Mouse (Mus musculus): ENCODE results near the gene Celf5. TPM values are rescaled to one million over a fixed set of nuclear protein-coding genes. Genes with fewer than 3 reads are reported as not detected.

Celf5 gene
- polyA plus RNA-seq, 1 experiment from 2014 or later = 79.4 TPM

DNA sequence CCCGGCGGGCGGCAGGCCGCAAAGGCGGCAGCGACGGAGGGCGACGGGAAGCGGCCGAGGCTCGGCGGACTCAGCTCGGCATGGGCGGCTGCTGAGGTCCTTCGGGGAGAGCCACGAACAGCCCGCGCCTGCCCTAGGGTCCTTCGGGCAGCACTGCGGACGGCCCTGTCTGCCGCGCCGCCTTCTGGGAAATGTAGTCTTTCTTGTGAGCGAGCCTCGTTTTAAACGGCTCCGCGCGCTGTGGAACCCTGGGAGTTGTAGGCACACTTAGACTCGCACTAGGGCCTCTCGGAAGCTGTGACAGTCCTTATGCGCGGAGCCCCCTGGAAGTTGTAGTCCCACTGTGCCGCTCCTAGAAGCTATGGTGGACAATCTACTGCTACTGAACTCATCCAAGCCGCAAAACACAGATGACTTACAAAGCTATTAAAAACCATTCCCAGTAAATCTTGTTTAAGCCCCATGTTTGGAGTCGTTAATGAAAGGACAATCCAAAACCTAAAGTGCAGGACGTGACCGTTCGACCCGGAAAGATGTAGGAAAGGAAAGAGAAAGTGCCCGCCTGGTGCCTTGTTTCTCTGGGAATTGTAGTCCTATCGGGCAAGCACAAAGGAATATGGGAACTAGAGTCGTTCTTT, 13.9 kb upstream of the Celf5 start, which contains the start of gene Ncln:
Ncln (minus strand) TSS at position 129 of the 638 bp plus-strand sequence.
- peak within 1 kb of the TSS; percentile 64 for H3K27ac ChIP-seq
- H3K4me1 ChIP-seq (replicated peaks) = peaks cover 21% of the 10 kb centered on the region
- H3K9me3 ChIP-seq = no peaks in the 10 kb centered on the region
- under 1% methylated on average over 45 of the region's 45 CpGs for WGBS
- peak within 1 kb of the TSS; percentile 82 for H3K4me3 ChIP-seq (replicated peaks)
- H3K27me3 ChIP-seq = no peaks in the 10 kb centered on the region
- H3K36me3 ChIP-seq = peaks cover 24% of the 10 kb centered on the region
- ATAC-seq = peak; percentile 98
- H3K9ac ChIP-seq (replicated peaks) = peak within 1 kb of the TSS; percentile 85
- H3K4me2 ChIP-seq (replicated peaks) = peak within 1 kb of the TSS; percentile 99

DNA sequence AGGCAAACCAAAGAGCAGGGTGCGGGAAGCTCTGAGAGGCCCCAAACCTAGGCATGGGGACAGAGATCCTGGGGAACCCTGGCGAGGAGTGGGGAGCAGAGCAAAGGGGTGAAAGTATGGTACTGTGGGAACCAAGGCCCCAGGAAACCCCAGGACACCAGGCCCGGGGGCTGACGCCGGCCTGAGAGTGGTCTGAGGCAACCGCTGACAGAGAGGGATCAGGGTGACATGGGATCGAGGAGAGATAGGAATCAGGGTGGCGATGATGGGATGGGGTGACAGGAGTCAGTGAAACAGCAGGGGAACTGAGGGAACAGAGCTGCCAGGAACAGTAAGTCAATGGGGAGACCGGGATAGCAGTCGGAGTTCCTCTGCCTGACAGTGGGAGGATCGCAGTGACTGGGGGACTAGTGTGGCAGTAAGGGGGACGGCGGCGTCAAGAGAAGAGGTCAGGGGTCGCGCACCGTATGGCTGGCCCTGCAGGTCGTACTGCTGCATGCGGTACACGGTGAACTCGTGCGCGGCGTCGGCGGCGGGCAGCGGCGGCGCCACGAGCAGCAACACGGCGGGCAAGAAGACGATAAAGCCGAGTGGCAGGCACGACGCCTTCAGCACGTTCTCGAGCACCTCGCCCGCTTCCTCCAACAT, 13.2 kb upstream of the Celf5 start:
- peak overlapping the region; percentile 85 for H3K9ac ChIP-seq (replicated peaks)
- H3K4me2 ChIP-seq (replicated peaks) = peak overlapping the region; percentile 99
- peaks cover 21% of the 10 kb centered on the region for H3K4me1 ChIP-seq (replicated peaks)
- H3K36me3 ChIP-seq = peaks cover 30% of the 10 kb centered on the region
- no peaks in the 10 kb centered on the region for H3K27me3 ChIP-seq
- peak overlapping the region; percentile 64 for H3K27ac ChIP-seq
- no peaks in the 10 kb centered on the region for H3K9me3 ChIP-seq
- peak overlapping the region; percentile 82 for H3K4me3 ChIP-seq (replicated peaks)
- 2% methylated on average over 41 of the region's 41 CpGs for WGBS
- ATAC-seq = peak; percentile 60

DNA sequence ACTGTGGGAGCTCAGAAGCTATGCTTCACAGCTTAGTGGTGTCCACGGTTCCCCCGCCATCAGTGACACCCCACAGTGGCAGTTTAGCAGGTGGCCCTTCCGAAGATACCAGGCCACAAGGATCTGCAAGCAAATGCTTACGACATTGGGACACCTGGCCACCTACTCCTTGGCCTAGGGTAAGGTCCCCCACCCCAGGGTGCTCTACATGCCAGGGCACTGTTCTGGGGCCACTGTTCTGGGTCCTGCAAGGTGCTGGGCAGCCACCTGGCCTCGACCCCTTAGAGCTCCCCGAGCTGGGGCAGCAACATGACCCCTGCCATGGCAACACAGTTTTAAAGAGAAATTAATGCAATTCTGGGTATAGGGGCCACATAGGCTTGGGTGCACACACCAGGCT, 12.6 kb upstream of the Celf5 start:
- Histone ChIP-seq H3K27me3 (no peaks in the 10 kb centered on the region), H3K4me1 (replicated peaks) (peaks cover 21% of the 10 kb centered on the region), H3K9me3 (no peaks in the 10 kb centered on the region), H3K36me3 (peaks cover 36% of the 10 kb centered on the region), H3K27ac (no peak overlapping the region), H3K4me2 (replicated peaks) (peak overlapping the region; percentile 99), H3K4me3 (replicated peaks) (peak overlapping the region; percentile 82), H3K9ac (replicated peaks) (peak overlapping the region; percentile 85)
- ATAC-seq = no peak
- 77% methylated on average over 6 of the region's 6 CpGs for WGBS

DNA sequence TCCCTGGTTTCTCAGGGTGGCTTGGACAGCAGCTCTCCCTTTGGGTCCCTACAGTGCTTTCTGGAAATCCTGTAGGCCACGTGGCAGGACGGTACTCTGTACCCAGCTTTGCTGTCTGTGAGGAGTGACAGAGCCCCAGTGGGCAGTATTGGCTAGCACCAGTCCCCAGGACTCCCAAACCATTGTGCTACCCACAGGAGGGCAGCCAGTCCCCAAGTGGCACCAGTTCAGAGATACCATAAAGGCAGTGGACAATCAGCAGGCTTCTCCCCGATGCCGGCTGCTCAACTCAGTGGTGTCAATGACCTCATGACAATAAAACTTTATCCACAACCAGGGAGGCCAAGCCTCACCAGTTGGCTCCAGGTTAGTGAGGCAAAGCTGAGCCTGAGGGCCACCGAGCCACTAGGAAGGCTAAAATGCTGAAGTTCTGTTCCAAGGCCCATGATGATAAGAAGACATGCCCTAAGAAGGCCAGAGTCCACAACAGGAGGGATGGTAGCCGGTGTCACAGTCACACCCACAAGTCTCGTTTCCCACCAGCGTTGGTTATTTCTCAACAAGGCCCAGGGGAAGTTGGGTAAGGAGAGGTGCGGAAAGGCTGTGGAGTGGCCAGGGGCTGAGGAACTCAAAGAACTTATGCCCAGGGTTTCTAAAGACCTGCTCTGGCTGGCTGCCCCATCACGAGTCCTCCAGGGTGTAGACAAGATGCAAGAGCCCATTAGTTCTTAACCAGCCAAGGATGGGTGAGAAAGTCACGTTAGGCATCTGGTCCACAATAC, 11.9 kb upstream of the Celf5 start:
- Histone ChIP-seq H3K9me3 (no peaks in the 10 kb centered on the region), H3K27ac (no peak overlapping the region), H3K36me3 (peaks cover 43% of the 10 kb centered on the region), H3K4me1 (replicated peaks) (peaks cover 21% of the 10 kb centered on the region), H3K4me3 (replicated peaks) (no peak overlapping the region), H3K27me3 (no peaks in the 10 kb centered on the region), H3K9ac (replicated peaks) (peak overlapping the region; percentile 85; the same call in 1 of the 2 replicates), H3K4me2 (replicated peaks) (peak overlapping the region; percentile 99)
- ATAC-seq = no peak
- WGBS = 91% methylated on average over 11 of the region's 11 CpGs

DNA sequence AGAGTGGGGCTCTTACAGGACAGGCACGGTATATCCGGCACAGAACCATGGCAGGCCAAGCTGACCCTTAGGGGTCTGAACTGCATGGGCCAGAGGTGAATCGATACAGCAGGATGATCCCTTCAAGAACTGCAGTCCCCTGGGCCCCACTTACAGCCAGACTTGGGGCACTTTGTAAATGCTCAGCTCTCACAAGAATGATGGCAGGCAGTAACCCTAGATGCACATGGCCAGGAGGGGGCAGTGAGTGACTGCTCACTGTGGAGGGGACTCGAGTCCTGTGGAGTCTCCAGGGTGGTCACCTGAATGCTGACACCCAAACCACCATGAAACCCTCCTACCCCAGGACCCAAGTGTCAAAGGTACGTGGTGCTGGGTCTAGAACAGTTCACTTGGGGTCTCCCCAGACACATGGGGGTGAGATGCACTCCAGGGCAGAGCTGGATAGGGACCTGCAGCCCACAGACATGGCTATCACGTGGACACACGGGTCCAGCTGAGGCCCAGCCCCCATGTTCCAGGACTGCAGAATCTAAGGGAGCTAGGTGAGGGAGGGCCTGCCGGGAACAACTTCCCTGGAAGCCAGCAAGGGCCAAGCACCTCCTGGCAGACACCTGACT, 11.2 kb upstream of the Celf5 start:
- no peaks in the 10 kb centered on the region for H3K27me3 ChIP-seq
- peaks cover 49% of the 10 kb centered on the region for H3K36me3 ChIP-seq

DNA sequence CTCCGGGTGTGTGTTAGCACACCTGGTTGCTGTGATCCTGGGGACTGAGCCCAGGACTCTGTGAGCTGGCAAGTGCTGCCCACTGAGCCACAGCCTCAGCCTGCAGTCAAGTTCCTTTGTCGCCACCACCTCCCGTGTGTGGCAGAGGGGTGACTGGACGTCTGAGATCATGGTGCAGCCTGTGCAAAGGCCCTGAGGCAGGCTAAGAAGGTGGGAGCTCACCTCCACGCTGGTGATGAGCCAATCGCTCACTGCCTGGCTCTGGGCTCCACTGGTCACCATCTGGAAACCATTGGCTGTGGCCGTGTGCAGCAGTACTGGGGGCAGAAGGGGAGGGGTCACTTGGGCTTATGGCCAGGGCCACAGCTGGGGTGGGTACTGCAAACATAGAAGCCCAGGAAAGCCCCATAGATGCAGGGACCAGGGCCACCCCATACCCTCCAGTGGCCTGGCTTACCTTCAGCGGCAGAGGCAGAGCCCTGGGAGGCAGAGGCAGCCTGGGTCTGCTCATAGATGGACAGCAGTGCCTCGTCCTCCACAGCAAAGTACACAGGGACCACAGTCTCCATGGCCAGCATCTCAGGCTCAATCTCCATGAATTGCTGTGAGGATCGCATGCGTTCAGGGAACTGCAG, 10.2 kb upstream of the Celf5 start:
- Histone ChIP-seq H3K9me3 (no peaks in the 10 kb centered on the region), H3K9ac (replicated peaks) (no peak overlapping the region), H3K4me3 (replicated peaks) (no peak overlapping the region), H3K4me1 (replicated peaks) (peaks cover 21% of the 10 kb centered on the region), H3K36me3 (peaks cover 59% of the 10 kb centered on the region), H3K4me2 (replicated peaks) (no peak overlapping the region), H3K27ac (no peak overlapping the region), H3K27me3 (no peaks in the 10 kb centered on the region)
- WGBS = 94% methylated on average over 11 of the region's 11 CpGs
- no peak for ATAC-seq

More for the DNA sequence above, 11.2 kb upstream of the Celf5 start:
- Histone ChIP-seq H3K27ac (no peak overlapping the region), H3K4me3 (replicated peaks) (no peak overlapping the region), H3K9ac (replicated peaks) (no peak overlapping the region), H3K4me2 (replicated peaks) (no peak overlapping the region), H3K4me1 (replicated peaks) (peaks cover 21% of the 10 kb centered on the region), H3K9me3 (no peaks in the 10 kb centered on the region)
- WGBS = 84% methylated on average over 8 of the region's 8 CpGs
- ATAC-seq = no peak

DNA sequence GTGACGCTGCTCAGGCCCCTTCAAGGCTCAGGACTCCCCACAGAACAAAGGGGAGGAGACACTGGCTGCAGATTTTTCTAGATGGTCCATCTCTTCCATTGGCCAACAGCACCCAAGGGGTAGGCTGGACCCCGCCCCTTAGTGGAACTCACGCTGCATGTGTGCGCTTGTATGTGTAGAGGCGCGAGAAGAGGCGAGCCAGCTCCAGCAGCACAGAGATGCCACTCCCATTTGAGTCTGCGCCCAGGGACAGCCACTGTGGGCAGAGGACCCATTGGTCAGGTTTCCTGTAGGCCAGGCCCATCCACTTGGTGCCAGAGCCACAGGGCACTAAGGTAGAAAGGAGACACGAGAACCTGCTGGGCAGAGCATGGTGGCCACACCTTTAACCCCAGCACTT, 8.5 kb upstream of the Celf5 start:
- ATAC-seq = no peak
- WGBS = 91% methylated on average over 9 of the region's 9 CpGs
- Histone ChIP-seq H3K9ac (replicated peaks) (no peak overlapping the region), H3K27me3 (no peaks in the 10 kb centered on the region), H3K4me1 (replicated peaks) (peaks cover 16% of the 10 kb centered on the region), H3K4me3 (replicated peaks) (no peak overlapping the region), H3K27ac (no peak overlapping the region), H3K36me3 (peaks cover 76% of the 10 kb centered on the region), H3K9me3 (no peaks in the 10 kb centered on the region), H3K4me2 (replicated peaks) (no peak overlapping the region)

DNA sequence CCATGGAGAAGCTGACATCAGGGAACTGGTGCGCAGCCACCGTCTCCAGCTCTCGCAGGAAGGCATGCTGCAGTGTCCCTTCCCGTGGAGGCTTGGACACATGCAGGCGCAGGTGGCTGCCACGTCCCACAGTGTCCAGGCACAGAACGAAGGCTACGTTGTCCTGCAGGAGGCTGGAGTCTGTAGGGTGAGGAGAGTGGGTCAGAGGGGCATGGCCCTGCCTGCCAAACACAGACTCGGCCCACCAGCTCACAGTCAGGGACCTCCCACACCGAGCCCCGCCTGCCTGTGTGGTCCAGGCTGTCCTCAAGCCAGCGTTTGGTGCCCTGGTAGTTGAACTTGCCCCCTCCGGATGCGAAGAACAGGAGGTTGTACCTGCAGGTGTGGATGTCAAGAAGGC, 7.4 kb upstream of the Celf5 start:
- Histone ChIP-seq H3K36me3 (peaks cover 80% of the 10 kb centered on the region), H3K4me3 (replicated peaks) (no peak overlapping the region), H3K27ac (no peak overlapping the region), H3K9me3 (no peaks in the 10 kb centered on the region), H3K4me2 (replicated peaks) (no peak overlapping the region), H3K9ac (replicated peaks) (no peak overlapping the region), H3K4me1 (replicated peaks) (peaks cover 15% of the 10 kb centered on the region), H3K27me3 (no peaks in the 10 kb centered on the region)
- no peak for ATAC-seq
- whole genome bisulfite sequencing = 85% methylated on average over 14 of the region's 14 CpGs

DNA sequence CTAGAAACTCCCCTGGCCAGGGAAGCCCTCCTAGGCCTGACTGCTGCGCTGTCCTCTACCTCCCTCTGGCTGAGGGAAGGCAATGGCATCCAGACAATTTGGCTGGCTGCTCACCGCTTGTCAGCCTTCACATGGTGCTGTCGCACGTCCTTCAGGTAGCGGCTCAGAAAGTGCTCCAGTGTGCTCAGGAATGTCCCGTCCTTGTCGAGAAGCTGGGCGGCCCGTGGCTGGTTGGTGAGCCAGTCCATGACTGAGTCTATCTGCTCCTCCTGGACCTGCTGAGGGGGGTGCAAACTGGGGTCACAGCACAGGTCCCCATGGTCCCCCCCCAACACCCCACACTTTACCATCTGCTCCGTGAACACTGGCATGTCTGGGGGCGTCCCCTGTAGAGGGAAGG, 5.6 kb upstream of the Celf5 start:
- H3K4me3 ChIP-seq (replicated peaks) = no peak overlapping the region
- no peak overlapping the region for H3K27ac ChIP-seq
- no peak overlapping the region for H3K9ac ChIP-seq (replicated peaks)
- H3K4me2 ChIP-seq (replicated peaks) = no peak overlapping the region
- H3K4me1 ChIP-seq (replicated peaks) = peaks cover 17% of the 10 kb centered on the region
- WGBS = 87% methylated on average over 11 of the region's 11 CpGs
- H3K27me3 ChIP-seq = no peaks in the 10 kb centered on the region
- peaks cover 73% of the 10 kb centered on the region for H3K36me3 ChIP-seq
- no peak for ATAC-seq
- H3K9me3 ChIP-seq = no peaks in the 10 kb centered on the region

DNA sequence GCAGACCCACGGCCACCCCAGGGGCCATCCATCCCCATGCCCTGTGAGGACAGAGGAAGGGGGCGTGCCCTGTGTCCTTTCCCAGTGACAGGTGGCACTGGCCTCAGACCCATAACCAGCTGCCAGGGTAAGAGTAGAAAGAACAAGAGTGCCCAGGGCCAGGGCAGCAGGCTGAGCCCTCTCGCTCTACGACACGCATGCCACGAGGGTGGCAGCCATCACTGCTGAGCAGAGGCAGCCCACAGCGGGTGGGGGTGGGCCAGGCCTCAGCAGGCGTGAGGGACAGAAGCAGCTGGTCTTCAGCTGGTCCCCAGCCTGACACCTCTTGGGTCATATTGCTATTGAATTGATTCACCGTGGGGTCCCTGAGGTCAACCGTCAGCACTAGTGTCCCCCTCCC, 4.0 kb upstream of the Celf5 start:
- Histone ChIP-seq H3K4me1 (replicated peaks) (peaks cover 22% of the 10 kb centered on the region), H3K4me2 (replicated peaks) (no peak overlapping the region), H3K9me3 (no peaks in the 10 kb centered on the region), H3K36me3 (peaks cover 57% of the 10 kb centered on the region), H3K27me3 (0 out of 2 replicates have a peak, but pooled peaks cover 2% of the 10 kb centered on the region), H3K9ac (replicated peaks) (no peak overlapping the region), H3K4me3 (replicated peaks) (no peak overlapping the region), H3K27ac (no peak overlapping the region)
- WGBS = 89% methylated on average over 10 of the region's 10 CpGs
- no peak for ATAC-seq

DNA sequence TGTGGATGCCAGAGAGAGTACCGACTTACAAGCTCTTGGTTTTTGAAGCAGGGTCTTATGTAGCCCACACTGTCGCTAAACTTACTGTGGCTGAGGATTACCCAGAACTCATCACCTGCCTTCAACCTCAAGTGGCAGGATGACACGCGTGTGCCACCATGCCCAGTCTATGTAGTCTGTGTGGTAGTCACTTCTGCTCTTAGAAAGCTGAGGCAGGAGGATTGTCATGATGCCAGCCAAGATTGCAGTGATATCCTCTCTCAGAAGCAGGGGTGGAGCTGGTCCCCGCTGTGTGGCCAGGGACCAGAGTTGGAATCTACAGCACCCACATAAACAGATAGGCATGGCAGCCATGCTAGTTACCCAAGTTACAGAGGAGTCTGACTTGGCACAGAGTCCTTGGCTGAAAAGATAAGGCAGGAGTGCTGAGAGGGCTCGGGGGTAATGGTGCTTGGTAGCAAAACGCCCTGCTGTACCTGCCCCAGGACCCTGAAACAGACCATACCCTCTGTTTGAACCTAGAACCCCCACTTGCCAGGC, 3.0 kb upstream of the Celf5 start:
- 75% methylated on average over 7 of the region's 7 CpGs for WGBS
- Histone ChIP-seq H3K4me2 (replicated peaks) (no peak overlapping the region), H3K9me3 (no peaks in the 10 kb centered on the region), H3K4me1 (replicated peaks) (peaks cover 30% of the 10 kb centered on the region), H3K36me3 (peaks cover 48% of the 10 kb centered on the region), H3K4me3 (replicated peaks) (no peak overlapping the region), H3K27me3 (0 out of 2 replicates have a peak, but pooled peaks cover 2% of the 10 kb centered on the region), H3K9ac (replicated peaks) (no peak overlapping the region), H3K27ac (peak overlapping the region; percentile 83)
- no peak for ATAC-seq

Measured in midbrain, embryonic 13.5 days (tissue).